Mouse (Mus musculus): Measurements from ENCODE around the gene Wdr64. TPM values are rescaled to one million over a fixed set of nuclear protein-coding genes. Genes with fewer than 3 reads are reported as not detected.

Wdr64 gene
- not detected in 2 replicates for polyA plus RNA-seq (2012; ENCODE audit: low replicate concordance)

DNA sequence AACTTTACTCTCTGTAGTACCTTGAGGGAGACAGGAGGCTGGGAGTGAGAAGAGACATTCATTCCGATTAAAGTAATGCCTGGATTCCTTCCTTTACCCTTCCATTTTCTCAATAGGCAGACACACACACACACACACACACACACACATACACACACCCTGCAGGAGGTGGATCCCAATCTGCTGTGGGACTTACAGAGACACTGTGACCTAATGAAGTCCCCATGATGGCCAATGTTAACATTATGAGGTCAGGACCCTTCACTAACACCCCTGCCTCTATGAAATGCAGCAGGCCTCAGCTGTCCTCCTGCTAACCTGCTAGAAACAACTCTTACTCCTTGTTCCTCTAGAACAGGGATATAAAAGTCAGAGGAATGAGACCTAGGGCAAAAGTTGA is at the start of gene Wdr64:
Gene Wdr64 (plus strand): TSS at position 301 of the 400 bp plus-strand sequence.

DNA sequence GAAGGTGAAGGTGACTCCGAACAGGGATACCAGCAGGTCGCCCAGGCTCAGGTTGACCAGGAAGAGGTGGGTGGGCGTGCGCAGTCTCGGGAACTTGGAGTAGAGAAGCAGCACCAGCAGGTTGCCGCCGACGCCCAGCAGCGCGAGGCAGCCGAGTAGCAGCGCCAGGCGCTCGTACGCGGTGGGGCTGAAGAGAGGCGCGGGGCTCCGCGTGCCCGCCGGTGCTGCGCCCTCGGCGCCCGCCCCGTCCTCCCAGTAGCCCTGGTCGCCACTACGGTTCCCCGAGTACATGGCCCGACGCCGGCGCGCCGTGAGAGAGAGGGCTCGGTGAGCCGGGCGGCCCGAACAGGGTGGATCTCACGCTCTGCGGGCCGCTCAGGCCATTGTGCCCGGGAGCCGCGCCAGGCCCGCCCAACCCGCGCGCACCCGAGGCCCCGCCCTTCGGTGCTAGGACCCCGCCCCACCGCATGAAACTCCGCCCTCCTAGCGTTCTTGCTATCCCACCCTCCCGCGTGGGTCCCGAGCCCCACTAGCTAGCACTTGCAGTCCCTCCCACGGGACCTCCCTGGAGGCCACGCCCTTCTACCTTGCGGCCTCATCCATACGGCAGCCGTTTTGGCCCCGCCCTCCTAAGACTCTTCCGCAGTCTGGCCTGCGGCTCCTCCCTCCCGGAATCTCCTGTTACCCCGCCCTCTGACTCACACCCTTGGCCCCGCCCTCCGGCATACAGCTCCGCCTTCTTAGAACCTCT is 6.0 kb upstream of the Wdr64 start, which contains the start of the genes Opn3 and Chml:
Gene Opn3 (minus strand): TSS at position 531 of the 751 bp plus-strand sequence.
Gene Chml (minus strand): TSS at position 656 of the 751 bp plus-strand sequence.

Other genes starting within 250 kb of the Wdr64 start
- gene Rgs7, start 206.1 kb upstream of the Wdr64 start, polyA plus RNA-seq (2012; ENCODE audit: low replicate concordance), result not detected in 2 replicates
- 0.24 and 0.74 TPM in 2 replicates for gene Kmo, start 78.2 kb upstream of the Wdr64 start, polyA plus RNA-seq (2012; ENCODE audit: low replicate concordance)
- 14.9 and 29.9 TPM in 2 replicates for gene Fh1, start 73.0 kb upstream of the Wdr64 start, polyA plus RNA-seq (2012; ENCODE audit: low replicate concordance)
- 1.1 and 1.9 TPM in 2 replicates for gene Opn3, start 5.8 kb upstream of the Wdr64 start, polyA plus RNA-seq (2012; ENCODE audit: low replicate concordance)
- 26.6 and 28.9 TPM in 2 replicates for gene Chml, start 5.7 kb upstream of the Wdr64 start, polyA plus RNA-seq (2012; ENCODE audit: low replicate concordance)
- 0.73 and 1.2 TPM in 2 replicates for gene Exo1, start 182.0 kb downstream of the Wdr64 start, polyA plus RNA-seq (2012; ENCODE audit: low replicate concordance)
- gene Gm38100, start 221.7 kb downstream of the Wdr64 start, polyA plus RNA-seq (2012; ENCODE audit: low replicate concordance), result not detected in 2 replicates